Mouse (Mus musculus): ENCODE data around the gene Radil.
A peak's percentile ranks its signal among the peaks of the same experiment; 100 is the strongest.

Gene Radil

GRCm38 (mm10) chr5:142537286-142537685, 13.6 kb downstream of the Radil start:
- DNase-seq = no peak

- DNase-seq = no peak
These were observed 15.5 kb downstream of the Radil start for GRCm38 (mm10) chr5:142535388-142535787.

- DNase-seq = no peak
These were observed 21.0 kb downstream of the Radil start, which contains the start of gene Papolb for GRCm38 (mm10) chr5:142529915-142530314. Gene Papolb, minus strand, starts transcription at chr5:142530076.

- DNase-seq = no peak
These were observed 26.0 kb downstream of the Radil start for GRCm38 (mm10) chr5:142524711-142525464.

GRCm38 (mm10) chr5:142521195-142521866, 29.6 kb downstream of the Radil start:
- no peak for DNase-seq

GRCm38 (mm10) chr5:142520360-142520759, 30.5 kb downstream of the Radil start:
- DNase-seq = no peak

- DNase-seq = no peak
These were observed 31.9 kb downstream of the Radil start for GRCm38 (mm10) chr5:142518973-142519372.

GRCm38 (mm10) chr5:142512112-142512511, 38.8 kb downstream of the Radil start:
- no peak for DNase-seq

GRCm38 (mm10) chr5:142510061-142510414, 40.9 kb downstream of the Radil start:
- no peak for DNase-seq

- no peak for DNase-seq
These were observed 41.5 kb downstream of the Radil start for GRCm38 (mm10) chr5:142509141-142510060.

GRCm38 (mm10) chr5:142505695-142506423, 45.0 kb downstream of the Radil start:
- no peak for DNase-seq

- DNase-seq = no peak
These were observed 46.7 kb downstream of the Radil start for GRCm38 (mm10) chr5:142504175-142504574.

GRCm38 (mm10) chr5:142502414-142502813, 48.5 kb downstream of the Radil start:
- peak; percentile 75 for DNase-seq

- DNase-seq = no peak
These were observed 50.0 kb downstream of the Radil start for GRCm38 (mm10) chr5:142500918-142501317.

GRCm38 (mm10) chr5:142498964-142499363, 51.9 kb downstream of the Radil start:
- DNase-seq = peak; percentile 54

- no peak for DNase-seq
These were observed 55.4 kb downstream of the Radil start for GRCm38 (mm10) chr5:142495321-142496096.

- no peak for DNase-seq
These were observed 57.6 kb downstream of the Radil start for GRCm38 (mm10) chr5:142493307-142493706.

GRCm38 (mm10) chr5:142489955-142490707, 60.8 kb downstream of the Radil start:
- DNase-seq = no peak

- DNase-seq = no peak
These were observed 64.2 kb downstream of the Radil start for GRCm38 (mm10) chr5:142486654-142487053.

GRCm38 (mm10) chr5:142483581-142483980, 67.3 kb downstream of the Radil start:
- DNase-seq = no peak

- DNase-seq = no peak
These were observed 68.4 kb downstream of the Radil start for GRCm38 (mm10) chr5:142482512-142482911.
